Mouse (Mus musculus): Measurements from ENCODE around the gene Rai14. TPM values are rescaled to one million over a fixed set of nuclear protein-coding genes. Genes with fewer than 3 reads are reported as not detected.
"Not testable (repeated sequence)": the region's sequence is repeated elsewhere in the genome, so short reads cannot be mapped to it uniquely, and the experiment has no call there.

Gene Rai14
- polyA plus RNA-seq, 2 experiments from 2014 or later = 0.99 to 1.5 TPM

GRCm38 (mm10) chr15:10599413-10599812, 115.0 kb downstream of the Rai14 start:
- peak; percentile 71 for ATAC-seq

GRCm38 (mm10) chr15:10598259-10599225, 115.9 kb downstream of the Rai14 start:
- ATAC-seq = no peak

- no peak for ATAC-seq
Observed at GRCm38 (mm10) chr15:10596871-10597270, 117.6 kb downstream of the Rai14 start.

- ATAC-seq = no peak
Observed at GRCm38 (mm10) chr15:10595408-10595807, 119.0 kb downstream of the Rai14 start.

- ATAC-seq = no peak
Observed at GRCm38 (mm10) chr15:10594910-10595309, 119.5 kb downstream of the Rai14 start.

- no peak for ATAC-seq
Observed at GRCm38 (mm10) chr15:10593094-10593493, 121.3 kb downstream of the Rai14 start.

- no peak for ATAC-seq
Observed at GRCm38 (mm10) chr15:10586565-10586964, 127.9 kb downstream of the Rai14 start.

GRCm38 (mm10) chr15:10584359-10585187, 129.9 kb downstream of the Rai14 start:
- no peak for ATAC-seq

GRCm38 (mm10) chr15:10583408-10583807, 131.0 kb downstream of the Rai14 start:
- peak; percentile 83 for ATAC-seq

- no peak for ATAC-seq
Observed at GRCm38 (mm10) chr15:10579159-10579558, 135.3 kb downstream of the Rai14 start.

GRCm38 (mm10) chr15:10566486-10566885, 147.9 kb downstream of the Rai14 start:
- no peak for ATAC-seq

- no peak for ATAC-seq
Observed at GRCm38 (mm10) chr15:10564201-10564600, 150.2 kb downstream of the Rai14 start.

- ATAC-seq = no peak
Observed at GRCm38 (mm10) chr15:10562281-10562680, 152.1 kb downstream of the Rai14 start.

- ATAC-seq = no peak
Observed at GRCm38 (mm10) chr15:10560005-10560404, 154.4 kb downstream of the Rai14 start.

GRCm38 (mm10) chr15:10558465-10558864, 156.0 kb downstream of the Rai14 start, which contains the start of gene Ttc23l:
TSS of gene Ttc23l (minus strand) at chr15:10558668.
- no peak for ATAC-seq

- ATAC-seq = no peak
Observed at GRCm38 (mm10) chr15:10554336-10554735, 160.1 kb downstream of the Rai14 start.

- ATAC-seq = no peak
Observed at GRCm38 (mm10) chr15:10540271-10541088, 173.9 kb downstream of the Rai14 start.

- no peak for ATAC-seq
Observed at GRCm38 (mm10) chr15:10535969-10536368, 178.5 kb downstream of the Rai14 start.

GRCm38 (mm10) chr15:10534591-10534990, 179.8 kb downstream of the Rai14 start:
- no peak for ATAC-seq

- ATAC-seq = not testable (repeated sequence)
Observed at GRCm38 (mm10) chr15:10533361-10533760, 181.1 kb downstream of the Rai14 start.

GRCm38 (mm10) chr15:10531352-10531751, 183.1 kb downstream of the Rai14 start:
- ATAC-seq = no peak

- no peak for ATAC-seq
Observed at GRCm38 (mm10) chr15:10525896-10526295, 188.5 kb downstream of the Rai14 start.
